8 mouse cellular contexts compared by ENCODE assay signal in the genomic region with DNA sequence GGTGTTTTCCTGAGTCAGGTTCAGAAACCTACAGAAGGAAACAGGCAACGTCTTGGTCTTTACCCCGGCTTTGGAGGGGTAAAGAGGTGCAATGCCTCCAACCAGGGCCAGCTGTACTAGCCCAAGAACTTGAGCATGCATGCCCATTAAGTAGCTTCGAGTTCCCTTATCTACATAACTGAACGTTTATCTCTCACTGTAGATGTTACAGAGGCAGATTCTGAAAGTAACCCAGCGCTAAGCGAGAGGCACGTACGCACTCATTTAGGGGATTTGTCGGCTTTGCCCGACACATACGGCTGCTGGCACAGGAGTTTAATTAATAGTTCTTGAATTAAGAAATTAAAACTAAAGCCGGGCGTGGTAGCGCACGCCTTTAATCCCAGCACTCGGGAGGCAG. TPM values are rescaled to one million over a fixed set of nuclear protein-coding genes. Genes with fewer than 3 reads are reported as not detected.
DNase-seq lines count a peak whose midpoint lies in the region; ATAC-seq and TF ChIP-seq lines count a peak whose summit lies in the region.

No protein-coding gene starts in this region.

- peak; percentile 13 for ATAC-seq in liver, embryonic 14.5 days (ENCODE audit: insufficient read depth)

- H3K9ac ChIP-seq in liver, embryonic 14.5 days (replicated peaks), result peak overlapping the region; percentile 51

- WGBS in forebrain, embryonic 10.5 days, result 46% methylated on average over 16 of the region's 16 CpGs
- WGBS in liver, embryonic 14.5 days (ENCODE audit: insufficient replicate concordance), result 7% methylated on average over 16 of the region's 16 CpGs

- H3K9me3 ChIP-seq in forebrain, embryonic 10.5 days, result no peaks in the 10 kb centered on the region
- no peaks in the 10 kb centered on the region for H3K9me3 ChIP-seq in liver, embryonic 14.5 days (ENCODE audit: control insufficient read depth, low read length)

- DNase-seq in embryo, embryonic 11 days, result peak; percentile 14
- no peak for DNase-seq in embryo, embryonic 10 days (ENCODE audit: low spot score)
- DNase-seq in 416B (ENCODE audit: low read depth), result peak; percentile 65
- DNase-seq in forebrain, embryonic 10.5 days (ENCODE audit: extremely low spot score, low spot score), result no peak
- no peak for DNase-seq in liver, embryonic 14.5 days (ENCODE audit: low read depth in 3 of 3, low spot score in 3 of 3)
- no peak for DNase-seq in left cerebral cortex, postnatal 10 days (ENCODE audit: extremely low spot score in 1 of 2, low spot score in 2 of 2)
- no peak for DNase-seq in cerebellum, postnatal 4 days (ENCODE audit: low spot score in 2 of 2)
- DNase-seq in kidney, postnatal 10 days, result no peak

- no peak for TF ChIP-seq EP300 in liver, embryonic 14.5 days (IDR thresholded peaks at IDR 0.05; ENCODE audit: low read depth)

- intact Hi-C loops in left cerebral cortex, postnatal 10 days (cut with DNase I), result no loop called here

- 0 out of 2 replicates have a peak, but pooled peaks cover 3% of the 10 kb centered on the region for H3K36me3 ChIP-seq in forebrain, embryonic 10.5 days (replicated peaks)
- H3K36me3 ChIP-seq in liver, embryonic 14.5 days (replicated peaks; ENCODE audit: control insufficient read depth, insufficient read depth, low read depth), result no peaks in the 10 kb centered on the region

- H3K4me2 ChIP-seq in liver, embryonic 14.5 days (ENCODE audit: low read depth), result peak overlapping the region; percentile 84

- no peak for TF ChIP-seq CTCF in liver, embryonic 14.5 days (IDR thresholded peaks at IDR 0.05; ENCODE audit: low read depth)

- H3K4me1 ChIP-seq in forebrain, embryonic 10.5 days, result peaks cover 27% of the 10 kb centered on the region
- H3K4me1 ChIP-seq in liver, embryonic 14.5 days (replicated peaks; ENCODE audit: control insufficient read depth in 2 of 2, insufficient read depth in 2 of 2, low read length in 1 of 2), result peaks cover 0 to 10% of the 10 kb centered on the region in 2 experiments; a peak in 3 of 4 replicates

- H3K27me3 ChIP-seq in forebrain, embryonic 10.5 days (ENCODE audit: poor library complexity, severe bottlenecking), result no peaks in the 10 kb centered on the region
- H3K27me3 ChIP-seq in liver, embryonic 14.5 days (ENCODE audit: control insufficient read depth, insufficient read depth, low read length), result no peaks in the 10 kb centered on the region

- peak overlapping the region; percentile 71 for H3K4me3 ChIP-seq in forebrain, embryonic 10.5 days
- peak overlapping the region; percentile 76 to 77 for H3K4me3 ChIP-seq in liver, embryonic 14.5 days (ENCODE audit: insufficient read depth in 1 of 2, low read depth in 2 of 2, low read length in 2 of 2)

- peak overlapping the region; percentile 93 for H3K27ac ChIP-seq in forebrain, embryonic 10.5 days
- no peak overlapping the region for H3K27ac ChIP-seq in liver, embryonic 14.5 days

RNA-seq across cellular contexts. Expression of a gene that starts 0.6 kb away (rescaled TPM):
- 60.7 and 62.2 TPM in 2 replicates for polyA plus RNA-seq in forebrain, embryonic 10.5 days (2016; fragmentation: Nextera tagmentation; extraction: Ambion mirVana)
- polyA plus RNA-seq in liver, embryonic 14.5 days (2012; rRNA removed), result 8.0 and 8.9 TPM in 2 replicates
- polyA plus RNA-seq in liver, embryonic 14.5 days (2014; fragmentation: Nextera tagmentation; extraction: Ambion mirVana), result 3.6 and 4.0 TPM in 2 replicates
- 100 to 1,000 TPM; 101 to 105 TPM for total RNA-seq in left cerebral cortex, postnatal 10 days (2021)

RNA-seq across cellular contexts. Expression of a gene that starts 1.4 kb away (rescaled TPM):
- polyA plus RNA-seq in forebrain, embryonic 10.5 days (2016; fragmentation: Nextera tagmentation; extraction: Ambion mirVana), result 0.11 and 0.17 TPM in 2 replicates
- 0.01 TPM in 2 replicates for polyA plus RNA-seq in liver, embryonic 14.5 days (2012; rRNA removed)
- 0.21 TPM in 1 of 2 replicates, not detected in the other for polyA plus RNA-seq in liver, embryonic 14.5 days (2014; fragmentation: Nextera tagmentation; extraction: Ambion mirVana)
- total RNA-seq in left cerebral cortex, postnatal 10 days (2021), result 1 to 10 TPM; 1.4 to 1.5 TPM

RNA-seq across cellular contexts. Expression of a gene that starts 42.5 kb away (rescaled TPM):
- 192 and 203 TPM in 2 replicates for polyA plus RNA-seq in forebrain, embryonic 10.5 days (2016; fragmentation: Nextera tagmentation; extraction: Ambion mirVana)
- 25.6 and 26.2 TPM in 2 replicates for polyA plus RNA-seq in liver, embryonic 14.5 days (2012; rRNA removed)
- polyA plus RNA-seq in liver, embryonic 14.5 days (2014; fragmentation: Nextera tagmentation; extraction: Ambion mirVana), result 41.2 and 47.1 TPM in 2 replicates
- total RNA-seq in left cerebral cortex, postnatal 10 days (2021), result 100 to 1,000 TPM; 116 to 127 TPM

Comparison
In these comparisons a context has a peak if more than half of its experiments do, and no peak if none do; other contexts are left out.
1. DNase-seq: peak in embryo, embryonic 11 days (single experiment) and 416B (single experiment); none in embryo, embryonic 10 days (single experiment), forebrain, embryonic 10.5 days (single experiment), liver, embryonic 14.5 days (0 of 3), left cerebral cortex, postnatal 10 days (0 of 2), cerebellum, postnatal 4 days (0 of 2) and kidney, postnatal 10 days (single experiment).